Mouse (Mus musculus): ENCODE results near the gene Timm50. TPM values are rescaled to one million over a fixed set of nuclear protein-coding genes. Genes with fewer than 3 reads are reported as not detected.

Timm50 gene
- polyA plus RNA-seq, 1 experiment from 2014 or later: 146 TPM

GRCm38 (mm10) chr7:28265391-28265790, 46.5 kb downstream of the Timm50 start:
- H3K4me1 ChIP-seq: peaks cover 9% of the 10 kb centered on the region
- no peaks in the 10 kb centered on the region for H3K9me3 ChIP-seq (replicated peaks)
- no peak overlapping the region for H3K27ac ChIP-seq
- no peak overlapping the region for H3K4me2 ChIP-seq
- peaks cover 3% of the 10 kb centered on the region; the same call in 1 of the 2 replicates for H3K36me3 ChIP-seq
- ATAC-seq: no peak
- H3K4me3 ChIP-seq: no peak overlapping the region
- H3K9ac ChIP-seq: no peak overlapping the region
- 78% methylated on average over 13 of the region's 13 CpGs for WGBS (ENCODE audit: insufficient replicate concordance)
- H3K27me3 ChIP-seq (replicated peaks): peaks cover 41% of the 10 kb centered on the region

GRCm38 (mm10) chr7:28263786-28264185, 48.1 kb downstream of the Timm50 start:
- WGBS (ENCODE audit: insufficient replicate concordance): 9% methylated on average over 15 of the region's 15 CpGs
- H3K27ac ChIP-seq: no peak overlapping the region
- H3K4me1 ChIP-seq: peaks cover 7% of the 10 kb centered on the region
- H3K36me3 ChIP-seq: no peaks in the 10 kb centered on the region
- no peak for ATAC-seq
- H3K4me3 ChIP-seq: no peak overlapping the region
- no peaks in the 10 kb centered on the region for H3K9me3 ChIP-seq (replicated peaks)
- no peak overlapping the region for H3K9ac ChIP-seq
- H3K27me3 ChIP-seq (replicated peaks): peaks cover 40% of the 10 kb centered on the region
- H3K4me2 ChIP-seq: no peak overlapping the region

- no peaks in the 10 kb centered on the region for H3K9me3 ChIP-seq (replicated peaks)
- no peak overlapping the region for H3K4me3 ChIP-seq
- H3K4me1 ChIP-seq: no peaks in the 10 kb centered on the region
- 42% methylated on average over 5 of the region's 5 CpGs for WGBS (ENCODE audit: insufficient replicate concordance)
- no peak overlapping the region for H3K4me2 ChIP-seq
- peaks cover 31% of the 10 kb centered on the region for H3K27me3 ChIP-seq (replicated peaks)
- no peak overlapping the region for H3K27ac ChIP-seq
- H3K9ac ChIP-seq: no peak overlapping the region
- no peak for ATAC-seq
- H3K36me3 ChIP-seq: no peaks in the 10 kb centered on the region
These were observed 49.0 kb downstream of the Timm50 start for GRCm38 (mm10) chr7:28262861-28263260.

Other genes starting within 250 kb of the Timm50 start
- 0.06 and 0.35 TPM in 2 replicates for gene Fcgbp, start 240.8 kb downstream of the Timm50 start, polyA plus RNA-seq (2016; fragmentation: Nextera tagmentation; extraction: Ambion mirVana)
- gene 9530053A07Rik, start 182.6 kb downstream of the Timm50 start, polyA plus RNA-seq (2016; fragmentation: Nextera tagmentation; extraction: Ambion mirVana): 0.01 TPM in 1 of 2 replicates, not detected in the other
- gene Fbl, start 142.4 kb downstream of the Timm50 start, polyA plus RNA-seq (2016; fragmentation: Nextera tagmentation; extraction: Ambion mirVana): 150 and 152 TPM in 2 replicates
- gene Dyrk1b, start 132.6 kb downstream of the Timm50 start, polyA plus RNA-seq (2016; fragmentation: Nextera tagmentation; extraction: Ambion mirVana): 2.8 and 3.1 TPM in 2 replicates
- gene Eid2, start 44.2 kb downstream of the Timm50 start, polyA plus RNA-seq (2016; fragmentation: Nextera tagmentation; extraction: Ambion mirVana): 4.6 and 5.4 TPM in 2 replicates
- gene Eid2b, start 34.3 kb downstream of the Timm50 start, polyA plus RNA-seq (2016; fragmentation: Nextera tagmentation; extraction: Ambion mirVana): 3.6 and 3.7 TPM in 2 replicates
- not detected in 2 replicates for gene Selenov, start 20.9 kb downstream of the Timm50 start, polyA plus RNA-seq (2016; fragmentation: Nextera tagmentation; extraction: Ambion mirVana)
- 0.10 and 0.31 TPM in 2 replicates for gene Dll3, start 9.8 kb downstream of the Timm50 start, polyA plus RNA-seq (2016; fragmentation: Nextera tagmentation; extraction: Ambion mirVana)
- 54.0 TPM in 2 replicates for gene Supt5, start 26.7 kb upstream of the Timm50 start, polyA plus RNA-seq (2016; fragmentation: Nextera tagmentation; extraction: Ambion mirVana)
- 986 and 994 TPM in 2 replicates for gene Rps16, start 38.6 kb upstream of the Timm50 start, polyA plus RNA-seq (2016; fragmentation: Nextera tagmentation; extraction: Ambion mirVana)
- gene Plekhg2, start 60.5 kb upstream of the Timm50 start, polyA plus RNA-seq (2016; fragmentation: Nextera tagmentation; extraction: Ambion mirVana): 13.7 and 14.4 TPM in 2 replicates
- 7.4 and 7.5 TPM in 2 replicates for gene Zfp36, start 68.2 kb upstream of the Timm50 start, polyA plus RNA-seq (2016; fragmentation: Nextera tagmentation; extraction: Ambion mirVana)
- 35.1 and 36.8 TPM in 2 replicates for gene Med29, start 80.6 kb upstream of the Timm50 start, polyA plus RNA-seq (2016; fragmentation: Nextera tagmentation; extraction: Ambion mirVana)
- gene Paf1, start 80.9 kb upstream of the Timm50 start, polyA plus RNA-seq (2016; fragmentation: Nextera tagmentation; extraction: Ambion mirVana): 36.5 and 42.4 TPM in 2 replicates
- gene Gmfg, start 125.4 kb upstream of the Timm50 start, polyA plus RNA-seq (2016; fragmentation: Nextera tagmentation; extraction: Ambion mirVana): 41.0 and 41.3 TPM in 2 replicates
- gene Lrfn1, start 139.9 kb upstream of the Timm50 start, polyA plus RNA-seq (2016; fragmentation: Nextera tagmentation; extraction: Ambion mirVana): 1.3 and 1.5 TPM in 2 replicates
- gene Ifnl2, start 198.4 kb upstream of the Timm50 start, polyA plus RNA-seq (2016; fragmentation: Nextera tagmentation; extraction: Ambion mirVana): not detected in 2 replicates
- gene Ifnl3, start 210.8 kb upstream of the Timm50 start, polyA plus RNA-seq (2016; fragmentation: Nextera tagmentation; extraction: Ambion mirVana): not detected in 2 replicates
- not detected in 2 replicates for gene Sycn, start 228.8 kb upstream of the Timm50 start, polyA plus RNA-seq (2016; fragmentation: Nextera tagmentation; extraction: Ambion mirVana)
- not detected in 2 replicates for gene Nccrp1, start 235.2 kb upstream of the Timm50 start, polyA plus RNA-seq (2016; fragmentation: Nextera tagmentation; extraction: Ambion mirVana)